Mouse (Mus musculus) NIH3T3 (cell line): ENCODE results near the gene Cobl.

Source experiments
- DNase-seq: peaks from one replicate; pipeline ENCODE4 v3.0.0-alpha.2; 2012; ENCODE audit warnings: low read depth

The Cobl gene

GRCm38 (mm10) chr11:12444215-12444614, 20.5 kb downstream of the Cobl start:
- DNase-seq, result no peak

- no peak for DNase-seq
Measured at GRCm38 (mm10) chr11:12443614-12444013, 21.1 kb downstream of the Cobl start.

- no peak for DNase-seq
Measured at GRCm38 (mm10) chr11:12443185-12443584, 21.6 kb downstream of the Cobl start.

GRCm38 (mm10) chr11:12442283-12442682, 22.5 kb downstream of the Cobl start:
- peak; percentile 5 for DNase-seq

GRCm38 (mm10) chr11:12435905-12436304, 28.9 kb downstream of the Cobl start:
- no peak for DNase-seq

- peak; percentile 3 for DNase-seq
Measured at GRCm38 (mm10) chr11:12435018-12435417, 29.7 kb downstream of the Cobl start.

GRCm38 (mm10) chr11:12434597-12434996, 30.2 kb downstream of the Cobl start:
- peak; percentile 4 for DNase-seq

- DNase-seq, result no peak
Measured at GRCm38 (mm10) chr11:12431911-12432310, 32.8 kb downstream of the Cobl start.

GRCm38 (mm10) chr11:12430231-12431041, 34.3 kb downstream of the Cobl start:
- no peak for DNase-seq

GRCm38 (mm10) chr11:12426746-12427145, 38.0 kb downstream of the Cobl start:
- no peak for DNase-seq

GRCm38 (mm10) chr11:12424205-12424604, 40.6 kb downstream of the Cobl start:
- no peak for DNase-seq

- no peak for DNase-seq
Measured at GRCm38 (mm10) chr11:12421183-12421582, 43.6 kb downstream of the Cobl start.

GRCm38 (mm10) chr11:12420146-12420545, 44.6 kb downstream of the Cobl start:
- DNase-seq, result no peak

- no peak for DNase-seq
Measured at GRCm38 (mm10) chr11:12416899-12417298, 47.9 kb downstream of the Cobl start.

GRCm38 (mm10) chr11:12415329-12415728, 49.4 kb downstream of the Cobl start:
- DNase-seq, result no peak

GRCm38 (mm10) chr11:12411950-12412349, 52.8 kb downstream of the Cobl start:
- DNase-seq, result no peak

- no peak for DNase-seq
Measured at GRCm38 (mm10) chr11:12411075-12411807, 53.5 kb downstream of the Cobl start.

- no peak for DNase-seq
Measured at GRCm38 (mm10) chr11:12409463-12409862, 55.3 kb downstream of the Cobl start.

- DNase-seq, result no peak
Measured at GRCm38 (mm10) chr11:12407834-12408233, 56.9 kb downstream of the Cobl start.

GRCm38 (mm10) chr11:12399903-12400302, 64.9 kb downstream of the Cobl start:
- no peak for DNase-seq

GRCm38 (mm10) chr11:12396196-12396595, 68.6 kb downstream of the Cobl start:
- DNase-seq, result no peak

GRCm38 (mm10) chr11:12394701-12395100, 70.1 kb downstream of the Cobl start:
- no peak for DNase-seq

GRCm38 (mm10) chr11:12394151-12394550, 70.6 kb downstream of the Cobl start:
- DNase-seq, result peak; percentile 69
